Mouse (Mus musculus): ENCODE data around the gene Med13l. TPM values are rescaled to one million over a fixed set of nuclear protein-coding genes. Genes with fewer than 3 reads are reported as not detected.

Gene Med13l
- total RNA-seq, 2 experiments from 2014 or later, result 25.1 to 25.6 TPM

GRCm38 (mm10) chr5:118555305-118555704 lies 5.2 kb upstream of the Med13l start:
- no peak for DNase-seq (ENCODE audit: low spot score)

GRCm38 (mm10) chr5:118556387-118556937 lies 4.0 kb upstream of the Med13l start:
- no peak for DNase-seq (ENCODE audit: low spot score)

GRCm38 (mm10) chr5:118558841-118559240 lies 1.6 kb upstream of the Med13l start:
- no peak for DNase-seq (ENCODE audit: low spot score)

- peak; percentile 80 for DNase-seq (ENCODE audit: low spot score)
Observed at GRCm38 (mm10) chr5:118559584-118560384, 695 bp upstream of the Med13l start.

- DNase-seq (ENCODE audit: low spot score), result peak; percentile 32
Observed at GRCm38 (mm10) chr5:118561086-118561987, 858 bp downstream of the Med13l start.

- no peak for DNase-seq (ENCODE audit: low spot score)
Observed at GRCm38 (mm10) chr5:118562206-118562605, 1.7 kb downstream of the Med13l start.

GRCm38 (mm10) chr5:118563590-118563989 lies 3.1 kb downstream of the Med13l start:
- DNase-seq (ENCODE audit: low spot score), result peak; percentile 24

GRCm38 (mm10) chr5:118567395-118567794 lies 6.9 kb downstream of the Med13l start:
- DNase-seq (ENCODE audit: low spot score), result no peak

- DNase-seq (ENCODE audit: low spot score), result no peak
Observed at GRCm38 (mm10) chr5:118569017-118569416, 8.5 kb downstream of the Med13l start.

GRCm38 (mm10) chr5:118569606-118570580 lies 9.4 kb downstream of the Med13l start:
- DNase-seq (ENCODE audit: low spot score), result no peak

GRCm38 (mm10) chr5:118571504-118571903 lies 11.0 kb downstream of the Med13l start:
- DNase-seq (ENCODE audit: low spot score), result no peak

GRCm38 (mm10) chr5:118574236-118574635 lies 13.8 kb downstream of the Med13l start:
- DNase-seq (ENCODE audit: low spot score), result no peak

GRCm38 (mm10) chr5:118574997-118575396 lies 14.5 kb downstream of the Med13l start:
- DNase-seq (ENCODE audit: low spot score), result no peak

- DNase-seq (ENCODE audit: low spot score), result no peak
Observed at GRCm38 (mm10) chr5:118575909-118576308, 15.4 kb downstream of the Med13l start.

- DNase-seq (ENCODE audit: low spot score), result no peak
Observed at GRCm38 (mm10) chr5:118576731-118577130, 16.3 kb downstream of the Med13l start.

- no peak for DNase-seq (ENCODE audit: low spot score)
Observed at GRCm38 (mm10) chr5:118585355-118585754, 24.9 kb downstream of the Med13l start.

- DNase-seq (ENCODE audit: low spot score), result no peak
Observed at GRCm38 (mm10) chr5:118586560-118586959, 26.1 kb downstream of the Med13l start.

GRCm38 (mm10) chr5:118588381-118588925 lies 28.0 kb downstream of the Med13l start:
- DNase-seq (ENCODE audit: low spot score), result no peak

- DNase-seq (ENCODE audit: low spot score), result no peak
Observed at GRCm38 (mm10) chr5:118589186-118589892, 28.9 kb downstream of the Med13l start.

GRCm38 (mm10) chr5:118590868-118591267 lies 30.4 kb downstream of the Med13l start:
- no peak for DNase-seq (ENCODE audit: low spot score)
